Mouse (Mus musculus) embryonic facial prominence, embryonic 12.5 days (tissue): Measurements from ENCODE around the gene Hecw2. TPM values are rescaled to one million over a fixed set of nuclear protein-coding genes. Genes with fewer than 3 reads are reported as not detected.

Experiments
- ATAC-seq: fragments of 200-750 bp; cut with Nextera tagmentation; 2 replicates; pipeline ENCODE4 v1.8.0; 2017; ENCODE audit not compliant: insufficient number of reproducible peaks, insufficient read depth, low FRiP score, low TSS enrichment
- H3K27ac ChIP-seq: fragments of 300-500 bp; sonication (generic); 2 replicates; pipeline ENCODE4 v1.5.1; 2016; ENCODE audit warnings: mild to moderate bottlenecking
- H3K27me3 ChIP-seq: fragments of 300-500 bp; sonication (generic); 2 replicates; pipeline ENCODE4 v1.6.1; 2016; ENCODE audit warnings: mild to moderate bottlenecking, moderate library complexity
- H3K36me3 ChIP-seq: fragments of 300-500 bp; sonication (generic); 2 replicates; pipeline ENCODE4 v1.6.1; 2016; ENCODE audit warnings: mild to moderate bottlenecking
- H3K4me1 ChIP-seq: fragments of 300-500 bp; sonication (generic); 2 replicates; pipeline ENCODE4 v1.6.1; 2016
- H3K4me2 ChIP-seq: fragments of 300-500 bp; sonication (generic); replicated peaks from 2 replicates; pipeline ENCODE4 v1.6.1; 2016; ENCODE audit warnings: mild to moderate bottlenecking, moderate library complexity
- H3K4me3 ChIP-seq: fragments of 300-500 bp; sonication (generic); 2 replicates; pipeline ENCODE4 v1.5.1; 2016; ENCODE audit warnings: mild to moderate bottlenecking
- H3K9ac ChIP-seq: fragments of 300-500 bp; sonication (generic); 2 replicates; pipeline ENCODE4 v1.6.1; 2016; ENCODE audit warnings: mild to moderate bottlenecking, moderate library complexity
- H3K9me3 ChIP-seq: fragments of 300-500 bp; sonication (generic); 2 replicates; pipeline ENCODE4 v1.6.1; 2016; ENCODE audit warnings: mild to moderate bottlenecking, moderate library complexity
- WGBS: fragments of 180-500 bp; shearing (Covaris S2); methylation state at CpG from one replicate; pipeline ENCODE4 v1.1.7; 2016; 5-methylcytosine and 5-hydroxymethylcytosine counted together
- polyA plus RNA-seq: library from polyadenylated mRNA; unstranded; fragments of >200 nt; fragmentation: Nextera tagmentation; extraction: Ambion mirVana; gene quantifications from 2 replicates; pipeline ENCODE4 v1.2.1, GENCODE M21; 2016

Gene Hecw2
- polyA plus RNA-seq, 1 experiment from 2014 or later: 6.3 TPM

DNA sequence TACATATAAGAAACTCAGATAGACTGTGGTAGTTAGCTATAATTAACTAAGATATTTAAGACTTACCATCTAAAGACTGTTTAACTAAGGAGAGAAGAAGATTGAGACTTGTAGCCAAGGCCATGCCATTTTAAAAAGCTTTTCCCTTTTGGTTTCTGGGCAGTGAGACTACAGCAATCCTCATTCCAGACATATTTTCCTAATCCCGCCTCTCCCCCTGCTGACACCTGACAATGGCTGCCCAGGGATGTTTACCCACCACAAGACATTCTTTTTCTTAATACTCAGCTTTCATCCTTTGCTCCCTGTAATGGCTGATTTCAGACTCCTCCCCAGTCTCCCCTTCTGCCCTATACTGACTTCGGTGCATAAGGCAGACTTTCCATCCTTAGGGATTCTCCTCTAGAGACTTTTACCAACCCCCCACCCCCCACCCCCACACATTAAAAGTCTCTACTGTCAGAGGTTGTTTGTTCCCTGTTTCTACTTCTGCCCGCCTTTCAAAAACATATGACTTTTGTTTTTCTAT lies 328.5 kb downstream of the Hecw2 start:
- ATAC-seq: no peak
- no peaks in the 10 kb centered on the region for H3K9me3 ChIP-seq
- no peaks in the 10 kb centered on the region for H3K27me3 ChIP-seq
- no peak overlapping the region for H3K4me2 ChIP-seq
- WGBS: 31% methylated on average over 3 of the region's 3 CpGs
- H3K9ac ChIP-seq: no peak overlapping the region
- no peak overlapping the region for H3K4me3 ChIP-seq
- H3K27ac ChIP-seq: no peak overlapping the region
- no peaks in the 10 kb centered on the region for H3K36me3 ChIP-seq
- H3K4me1 ChIP-seq: no peaks in the 10 kb centered on the region

DNA sequence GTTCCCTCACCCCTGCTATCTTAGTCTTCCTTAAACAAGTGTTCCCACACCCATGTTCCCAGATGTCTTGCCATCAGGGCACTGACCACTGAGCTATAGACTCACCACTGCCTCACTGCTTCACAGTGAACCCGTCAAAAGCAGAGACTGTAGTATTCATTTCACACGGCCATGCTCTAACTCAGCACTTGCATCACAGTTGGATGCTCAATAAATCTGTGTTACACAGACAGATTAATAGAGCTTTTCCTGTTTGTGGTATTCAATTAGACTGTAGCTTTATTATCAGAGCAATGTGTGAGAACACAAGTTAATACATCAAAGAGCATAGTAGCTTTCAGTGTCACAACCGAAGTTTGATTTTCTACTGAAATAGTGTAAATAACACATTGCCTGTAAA lies 330.9 kb downstream of the Hecw2 start:
- Histone ChIP-seq H3K4me3 (no peak overlapping the region), H3K4me2 (no peak overlapping the region), H3K27ac (no peak overlapping the region), H3K9ac (no peak overlapping the region), H3K4me1 (no peaks in the 10 kb centered on the region), H3K9me3 (no peaks in the 10 kb centered on the region), H3K27me3 (no peaks in the 10 kb centered on the region), H3K36me3 (no peaks in the 10 kb centered on the region)
- ATAC-seq: no peak
- 87% methylated on average over 3 of the region's 3 CpGs for WGBS

DNA sequence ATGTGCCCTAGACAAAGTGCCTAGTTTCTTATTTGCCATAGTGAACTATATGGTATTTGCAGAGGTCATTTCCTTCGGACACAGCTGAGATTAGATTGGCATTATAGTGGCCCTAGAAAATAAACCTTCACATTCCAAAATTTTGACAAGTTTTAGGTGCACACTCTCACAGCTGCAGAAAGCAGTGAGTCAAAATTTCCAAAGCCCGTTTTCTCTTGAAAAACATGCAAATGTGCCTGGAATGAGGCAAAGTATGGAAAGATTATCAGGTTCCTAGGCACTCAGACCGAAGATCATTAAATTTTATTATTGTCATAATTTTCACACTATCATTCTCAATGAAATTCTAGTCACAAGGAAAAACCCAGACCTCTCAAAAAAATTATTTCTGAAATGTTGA lies 334.4 kb downstream of the Hecw2 start:
- no peak overlapping the region for H3K27ac ChIP-seq
- WGBS: 85% methylated on average over 3 of the region's 3 CpGs
- no peak for ATAC-seq
- H3K4me2 ChIP-seq: no peak overlapping the region
- no peak overlapping the region for H3K4me3 ChIP-seq
- H3K27me3 ChIP-seq: no peaks in the 10 kb centered on the region
- H3K9ac ChIP-seq: no peak overlapping the region
- no peaks in the 10 kb centered on the region for H3K9me3 ChIP-seq
- H3K4me1 ChIP-seq: no peaks in the 10 kb centered on the region
- no peaks in the 10 kb centered on the region for H3K36me3 ChIP-seq

DNA sequence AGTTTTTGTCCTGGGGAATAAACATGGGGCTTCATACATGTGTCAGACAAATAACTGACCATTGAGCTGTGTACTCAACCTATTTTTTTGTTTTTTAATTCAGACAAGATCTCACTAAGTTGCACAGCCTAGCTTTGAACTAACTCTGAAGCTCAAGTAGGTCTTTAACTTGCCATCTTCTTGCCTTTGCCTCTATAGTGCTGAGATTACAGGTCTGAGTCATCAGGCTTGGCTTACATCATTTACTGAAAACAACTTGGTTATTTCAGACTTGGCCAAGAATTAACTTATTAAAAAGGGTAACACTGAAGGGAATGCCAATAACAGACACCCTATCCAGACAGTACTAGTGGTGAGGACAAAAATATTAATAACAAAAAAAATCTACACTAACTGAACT lies 335.8 kb downstream of the Hecw2 start:
- ATAC-seq: no peak
- H3K27me3 ChIP-seq: no peaks in the 10 kb centered on the region

DNA sequence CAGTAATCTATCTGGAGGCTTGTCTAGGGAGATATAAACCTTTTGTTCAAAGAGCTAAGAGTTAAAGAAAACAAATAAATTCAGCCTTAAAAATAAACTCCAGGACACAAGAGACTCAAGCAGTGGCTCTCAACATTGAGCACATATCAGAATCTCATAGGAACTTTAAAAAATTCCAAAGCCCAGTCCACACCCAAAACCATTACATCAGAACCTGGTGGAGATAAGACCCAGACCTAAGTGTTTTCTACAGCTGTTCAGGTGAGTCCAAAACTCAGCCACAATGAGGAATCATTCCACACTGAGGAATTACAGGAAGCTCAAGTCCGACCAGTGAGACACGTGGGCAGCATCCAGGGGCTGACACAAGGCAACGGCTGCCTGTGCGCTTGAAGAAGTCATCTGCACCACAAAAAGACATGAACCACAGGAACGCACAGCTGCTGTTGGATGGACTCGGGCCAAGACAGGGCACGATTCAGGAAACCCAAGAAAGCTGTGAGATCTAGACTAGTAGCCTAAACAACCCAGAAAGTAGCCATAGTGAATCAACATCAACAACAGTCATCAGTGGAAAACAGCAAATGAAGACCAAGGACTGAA lies 338.4 kb downstream of the Hecw2 start:
- H3K27ac ChIP-seq: no peak overlapping the region
- no peaks in the 10 kb centered on the region for H3K27me3 ChIP-seq
- H3K4me1 ChIP-seq: no peaks in the 10 kb centered on the region
- H3K4me3 ChIP-seq: no peak overlapping the region
- no peak overlapping the region for H3K4me2 ChIP-seq
- 90% methylated on average over 7 of the region's 7 CpGs for WGBS
- H3K9me3 ChIP-seq: no peaks in the 10 kb centered on the region
- no peak for ATAC-seq
- H3K36me3 ChIP-seq: no peaks in the 10 kb centered on the region
- no peak overlapping the region for H3K9ac ChIP-seq

More for the DNA sequence above, 335.8 kb downstream of the Hecw2 start:
- Histone ChIP-seq H3K9ac (no peak overlapping the region), H3K4me3 (no peak overlapping the region), H3K9me3 (no peaks in the 10 kb centered on the region), H3K36me3 (no peaks in the 10 kb centered on the region), H3K4me1 (no peaks in the 10 kb centered on the region), H3K27ac (no peak overlapping the region), H3K4me2 (no peak overlapping the region)

DNA sequence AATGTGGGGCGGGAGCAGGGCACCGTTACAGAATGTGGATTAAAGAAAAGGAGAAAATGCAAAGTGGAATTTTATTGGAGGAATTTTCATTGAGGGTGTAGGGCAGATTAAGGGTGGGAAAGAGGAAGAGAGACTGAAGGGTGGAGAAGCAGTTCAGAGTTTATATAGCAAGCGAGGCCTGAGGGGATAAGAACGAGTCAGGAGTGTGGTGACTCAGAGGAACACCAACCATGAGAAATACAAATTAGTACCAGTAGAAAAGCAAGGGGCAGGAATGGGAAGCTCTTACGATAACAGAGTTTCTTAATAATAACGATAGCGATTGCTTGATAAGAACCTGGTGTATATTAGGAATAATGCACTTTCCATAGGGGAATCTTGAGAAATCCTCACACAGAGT lies 339.2 kb downstream of the Hecw2 start:
- no peak overlapping the region for H3K27ac ChIP-seq
- ATAC-seq: no peak
- H3K4me3 ChIP-seq: no peak overlapping the region
- H3K27me3 ChIP-seq: no peaks in the 10 kb centered on the region
- H3K4me2 ChIP-seq: no peak overlapping the region
- WGBS: 87% methylated on average over 7 of the region's 7 CpGs
- H3K9me3 ChIP-seq: no peaks in the 10 kb centered on the region
- no peaks in the 10 kb centered on the region for H3K36me3 ChIP-seq
- H3K4me1 ChIP-seq: no peaks in the 10 kb centered on the region
- H3K9ac ChIP-seq: no peak overlapping the region

DNA sequence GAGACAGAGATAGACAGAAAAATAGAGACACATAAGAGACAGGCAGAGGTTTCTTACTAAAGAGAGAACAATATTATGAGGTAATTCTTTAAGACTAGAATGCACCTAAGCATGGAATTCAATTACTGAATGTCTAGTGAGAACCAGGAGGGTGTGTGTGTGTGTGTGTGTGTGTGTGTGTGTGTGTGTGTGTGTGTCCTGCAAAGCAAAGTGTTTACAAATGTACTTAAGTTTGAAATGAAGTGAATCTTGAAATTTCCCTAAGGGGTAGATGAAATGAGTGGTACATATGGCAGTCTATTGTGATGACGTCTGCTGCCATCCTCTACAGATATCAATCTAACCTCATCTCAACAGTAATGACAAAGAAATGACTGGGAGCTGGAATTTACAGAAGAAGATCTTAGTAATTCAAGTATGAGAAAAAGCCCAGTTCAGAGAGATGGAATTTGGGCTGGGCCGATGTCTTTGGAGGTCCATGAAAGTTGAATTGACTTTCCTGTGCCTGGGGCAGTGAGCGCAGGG lies 342.8 kb downstream of the Hecw2 start:
- Histone ChIP-seq H3K27ac (no peak overlapping the region), H3K9me3 (no peaks in the 10 kb centered on the region), H3K4me1 (no peaks in the 10 kb centered on the region), H3K4me2 (no peak overlapping the region), H3K4me3 (no peak overlapping the region), H3K36me3 (no peaks in the 10 kb centered on the region), H3K27me3 (no peaks in the 10 kb centered on the region), H3K9ac (no peak overlapping the region)
- 73% methylated on average over 3 of the region's 3 CpGs for WGBS
- no peak for ATAC-seq

DNA sequence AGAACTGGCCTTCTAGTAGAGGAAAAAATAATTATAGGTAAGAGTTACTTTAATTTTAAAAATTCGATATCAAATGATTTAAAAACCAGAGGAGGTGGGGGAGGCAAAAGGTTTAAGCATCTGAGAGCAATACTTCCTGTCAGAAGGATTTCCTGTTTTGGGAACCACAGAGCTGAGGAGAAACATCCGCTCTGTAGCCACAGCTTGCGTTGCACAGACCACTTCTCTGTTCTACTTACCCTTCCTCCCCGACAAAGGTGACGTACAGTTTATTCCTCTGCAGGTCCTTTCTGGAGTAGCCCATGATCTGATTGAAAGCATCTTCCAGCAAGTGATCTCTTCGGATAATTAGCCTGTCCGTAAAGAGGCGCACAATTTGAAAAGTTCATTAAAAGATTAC lies 343.6 kb downstream of the Hecw2 start:
- Histone ChIP-seq H3K4me3 (no peak overlapping the region), H3K27ac (no peak overlapping the region), H3K9ac (no peak overlapping the region), H3K9me3 (no peaks in the 10 kb centered on the region), H3K27me3 (no peaks in the 10 kb centered on the region), H3K4me2 (no peak overlapping the region), H3K4me1 (no peaks in the 10 kb centered on the region), H3K36me3 (no peaks in the 10 kb centered on the region)
- WGBS: 60% methylated on average over 8 of the region's 8 CpGs
- ATAC-seq: no peak

DNA sequence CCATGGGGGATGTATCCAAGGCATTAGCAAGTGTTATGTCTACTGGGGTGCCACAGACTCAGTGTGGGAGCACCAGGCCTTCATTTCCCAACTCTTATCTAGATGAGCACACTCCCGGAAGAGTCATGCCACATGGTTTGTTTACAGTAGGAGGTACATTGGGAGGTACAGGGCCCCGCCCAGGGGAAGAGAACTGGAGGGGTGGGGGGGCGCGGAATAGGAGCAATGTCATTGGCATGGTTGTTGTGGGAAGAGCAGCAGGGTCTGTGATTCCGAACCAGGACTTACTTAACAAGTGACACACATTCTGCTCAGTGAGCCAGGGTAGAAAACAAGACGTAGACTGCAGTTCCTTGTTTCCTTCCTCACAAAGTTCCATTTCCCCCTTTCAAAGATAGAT lies 344.1 kb downstream of the Hecw2 start:
- Histone ChIP-seq H3K9ac (no peak overlapping the region), H3K27me3 (no peaks in the 10 kb centered on the region), H3K4me3 (no peak overlapping the region), H3K36me3 (no peaks in the 10 kb centered on the region), H3K4me2 (no peak overlapping the region), H3K9me3 (no peaks in the 10 kb centered on the region), H3K27ac (no peak overlapping the region), H3K4me1 (no peaks in the 10 kb centered on the region)
- ATAC-seq: no peak
- WGBS: 83% methylated on average over 6 of the region's 6 CpGs

DNA sequence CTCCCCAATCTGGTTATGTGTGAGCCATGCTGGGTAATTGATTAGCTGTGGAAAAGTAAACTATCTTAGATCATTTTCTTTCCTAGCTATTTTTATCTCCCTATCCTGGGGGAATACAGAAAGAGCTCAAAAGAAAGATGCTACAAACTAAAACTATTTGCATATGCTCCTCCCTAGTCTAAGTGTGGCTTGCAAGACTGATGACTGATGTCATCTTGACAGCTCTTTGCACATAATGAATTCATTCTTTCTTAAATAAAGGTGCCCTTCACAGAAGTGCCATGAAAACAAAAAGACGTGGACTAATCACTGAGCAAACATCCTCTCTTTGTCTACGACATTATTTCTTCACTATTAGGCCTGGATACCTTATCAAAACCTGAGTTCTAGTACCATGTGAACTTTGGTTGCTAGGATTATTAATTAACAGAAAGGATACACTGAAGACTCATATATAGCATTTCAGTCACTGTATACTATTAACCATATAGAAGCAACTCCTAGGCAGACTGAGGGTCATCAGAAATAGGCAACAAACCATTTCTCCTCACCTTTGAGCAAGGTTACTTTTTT lies 348.2 kb downstream of the Hecw2 start:
- Histone ChIP-seq H3K36me3 (no peaks in the 10 kb centered on the region), H3K27ac (no peak overlapping the region), H3K4me2 (no peak overlapping the region), H3K9me3 (no peaks in the 10 kb centered on the region), H3K4me3 (no peak overlapping the region), H3K4me1 (no peaks in the 10 kb centered on the region; the same call in 1 of the 2 replicates), H3K9ac (no peak overlapping the region), H3K27me3 (no peaks in the 10 kb centered on the region)
- 63% methylated on average over 2 of the region's 2 CpGs for WGBS
- no peak for ATAC-seq

DNA sequence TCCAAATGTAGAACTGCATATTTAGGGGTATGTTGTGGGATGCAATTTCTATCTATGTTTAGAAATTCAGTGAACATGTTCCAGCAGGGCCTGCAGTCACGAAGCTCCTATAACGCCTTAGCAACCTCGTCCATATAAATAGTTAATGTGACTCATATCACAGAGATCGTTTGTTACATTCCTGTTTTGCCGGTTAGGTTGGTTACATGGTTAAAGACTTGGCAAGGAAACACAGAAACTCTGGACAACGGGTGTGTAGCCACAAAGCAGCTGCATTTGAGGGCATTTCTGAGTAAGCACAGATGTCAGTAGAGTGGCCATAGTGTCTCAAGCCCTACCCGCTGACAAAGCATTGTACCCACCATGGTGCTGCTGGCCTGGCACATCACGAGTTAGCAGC lies 349.1 kb downstream of the Hecw2 start:
- Histone ChIP-seq H3K27me3 (no peaks in the 10 kb centered on the region), H3K9ac (no peak overlapping the region), H3K4me1 (peaks cover 3% of the 10 kb centered on the region; the same call in 1 of the 2 replicates), H3K9me3 (no peaks in the 10 kb centered on the region), H3K27ac (no peak overlapping the region), H3K4me3 (no peak overlapping the region), H3K36me3 (no peaks in the 10 kb centered on the region), H3K4me2 (no peak overlapping the region)
- no peak for ATAC-seq
- 85% methylated on average over 8 of the region's 8 CpGs for WGBS

DNA sequence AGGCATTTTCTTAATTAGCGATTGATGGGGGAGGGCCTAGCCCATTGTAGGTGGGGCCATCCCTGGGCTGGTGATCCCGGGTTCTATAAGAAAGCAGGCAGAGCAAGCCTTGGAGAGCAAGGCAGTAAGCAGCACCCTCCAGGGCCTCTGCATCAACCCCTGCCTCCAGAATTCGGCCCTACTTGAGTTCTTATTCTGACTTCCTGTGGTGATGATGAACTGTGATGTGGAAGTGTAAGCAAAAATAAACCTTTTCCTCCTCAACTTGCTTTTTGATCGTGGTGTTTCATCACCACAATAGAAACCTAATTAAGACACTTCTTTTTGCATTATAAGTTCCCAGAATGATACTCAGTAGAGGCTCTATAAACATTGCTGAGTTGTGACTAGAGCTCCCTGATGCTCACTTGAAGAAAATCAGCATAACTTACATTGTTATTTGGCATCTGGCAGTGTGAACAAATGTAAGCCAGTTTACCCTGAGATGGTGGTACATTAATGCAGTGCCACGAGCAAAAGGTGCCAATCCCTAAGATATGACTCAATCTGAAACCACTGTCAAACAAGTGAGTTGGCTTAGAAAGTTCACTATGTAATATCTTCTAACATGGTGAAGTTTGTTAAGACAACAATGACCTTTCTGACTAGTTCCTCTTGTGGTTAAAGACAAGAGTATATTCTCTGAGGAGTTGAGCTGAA lies 349.9 kb downstream of the Hecw2 start:
- Histone ChIP-seq H3K36me3 (no peaks in the 10 kb centered on the region), H3K9me3 (no peaks in the 10 kb centered on the region), H3K9ac (no peak overlapping the region), H3K4me1 (peaks cover 3% of the 10 kb centered on the region; the same call in 1 of the 2 replicates), H3K4me2 (no peak overlapping the region), H3K4me3 (no peak overlapping the region), H3K27me3 (no peaks in the 10 kb centered on the region), H3K27ac (no peak overlapping the region)
- ATAC-seq: no peak
- WGBS: 72% methylated on average over 5 of the region's 5 CpGs
